Mouse (Mus musculus): ENCODE results near the gene Adgra1. TPM values are rescaled to one million over a fixed set of nuclear protein-coding genes. Genes with fewer than 3 reads are reported as not detected.

The Adgra1 gene
- total RNA-seq, 2 experiments from 2014 or later = 52.4 to 54.7 TPM

DNA sequence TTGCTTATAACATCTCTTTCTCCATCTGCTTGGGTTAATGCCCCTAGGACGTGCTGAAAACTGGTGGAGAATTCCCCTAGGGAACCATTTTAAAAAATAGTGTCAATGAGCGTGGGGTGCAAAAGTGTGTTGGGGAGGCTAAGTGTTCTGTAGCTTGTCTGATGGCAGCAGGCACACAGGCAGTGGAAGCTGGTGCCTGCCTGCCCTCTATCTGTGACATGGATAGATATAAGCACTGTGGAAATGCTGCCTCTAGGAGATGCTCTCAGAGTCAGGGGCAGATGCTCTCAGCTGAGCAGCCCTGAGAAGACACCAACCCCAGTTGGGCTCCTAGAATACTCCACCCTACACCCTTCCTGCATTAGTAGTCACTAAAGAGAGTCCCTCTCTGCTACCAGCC is 11.1 kb downstream of the Adgra1 start:
- no peak for DNase-seq (ENCODE audit: extremely low spot score in 1 of 2, low spot score in 1 of 2)

DNA sequence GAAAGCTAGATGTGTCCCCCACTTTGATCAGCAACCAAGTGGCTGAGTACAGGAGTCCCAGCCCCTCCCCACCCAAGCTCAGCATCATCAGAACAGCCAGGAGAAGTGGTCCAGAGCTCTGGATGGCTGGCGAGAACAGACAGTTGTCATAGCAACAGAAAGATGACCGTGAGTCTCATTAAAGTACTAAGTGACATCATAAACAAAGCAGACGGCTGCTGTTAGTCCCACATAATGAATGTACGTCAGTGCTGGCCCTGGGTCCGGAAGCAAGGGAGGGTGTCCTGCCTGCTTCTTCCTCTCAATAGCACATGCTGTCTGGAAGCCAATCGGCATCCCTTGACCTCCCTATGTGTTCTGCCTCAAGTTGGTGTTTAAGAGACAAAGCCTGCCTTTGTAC is 16.2 kb downstream of the Adgra1 start:
- no peak for DNase-seq (ENCODE audit: extremely low spot score in 1 of 2, low spot score in 1 of 2)

DNA sequence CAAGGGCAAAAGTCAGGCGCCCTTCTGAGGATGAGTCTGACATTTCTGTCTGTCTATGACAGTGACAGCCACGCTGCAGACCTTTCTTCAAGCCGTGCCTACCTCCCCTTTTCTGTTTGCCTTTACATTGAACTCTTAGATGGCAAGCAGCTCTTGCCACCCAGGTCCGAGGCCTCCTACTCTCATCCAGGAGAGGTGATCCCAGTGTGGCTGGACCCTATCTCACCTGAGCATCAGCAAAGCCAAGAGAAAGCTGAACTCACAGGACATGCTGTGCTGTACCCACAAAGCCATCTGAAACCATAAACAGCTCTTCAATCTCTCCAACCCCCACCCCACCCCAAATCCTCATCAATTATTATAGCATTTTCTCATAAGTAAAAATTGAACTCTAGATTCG is 16.7 kb downstream of the Adgra1 start:
- no peak for DNase-seq (ENCODE audit: extremely low spot score in 1 of 2, low spot score in 1 of 2)

DNA sequence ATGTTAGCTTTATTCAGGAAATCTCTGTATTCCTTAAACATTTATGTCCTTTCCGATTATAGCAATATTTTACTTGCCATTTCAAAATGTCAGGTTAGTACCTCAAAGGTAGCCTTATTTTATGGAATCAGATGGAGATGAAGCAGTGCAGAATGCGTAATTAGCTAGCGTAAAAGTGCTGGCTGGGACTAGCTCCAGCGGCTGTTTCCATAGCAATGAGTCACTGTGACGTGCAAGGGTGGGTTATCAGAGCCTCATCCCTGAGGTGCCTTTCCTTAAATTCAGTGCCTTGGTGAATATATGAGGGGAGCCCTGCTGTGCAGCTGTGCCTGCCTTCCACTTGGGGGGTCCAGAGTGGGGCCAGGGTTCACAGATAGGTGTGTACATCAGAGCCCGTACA is 17.1 kb downstream of the Adgra1 start:
- DNase-seq (ENCODE audit: extremely low spot score in 1 of 2, low spot score in 1 of 2) = no peak

DNA sequence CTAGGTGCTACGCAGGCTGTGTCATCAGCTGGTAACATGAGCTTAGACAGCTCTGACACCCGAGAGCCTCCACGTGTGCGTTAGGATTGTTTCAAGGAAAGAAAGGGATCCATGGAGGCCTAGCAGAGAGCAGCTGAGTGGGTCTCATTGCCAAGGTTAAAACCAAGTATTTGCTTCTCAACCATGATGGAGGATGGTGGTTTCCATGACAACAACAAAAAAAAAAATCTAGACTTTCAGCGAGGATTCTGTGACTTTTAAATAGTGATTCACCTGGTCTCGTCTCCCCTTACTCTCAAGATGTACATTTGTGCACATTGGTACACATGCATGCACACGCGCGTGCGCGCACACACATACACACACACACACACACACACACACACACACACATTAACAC is 21.3 kb downstream of the Adgra1 start:
- DNase-seq (ENCODE audit: extremely low spot score in 1 of 2, low spot score in 1 of 2) = no peak

DNA sequence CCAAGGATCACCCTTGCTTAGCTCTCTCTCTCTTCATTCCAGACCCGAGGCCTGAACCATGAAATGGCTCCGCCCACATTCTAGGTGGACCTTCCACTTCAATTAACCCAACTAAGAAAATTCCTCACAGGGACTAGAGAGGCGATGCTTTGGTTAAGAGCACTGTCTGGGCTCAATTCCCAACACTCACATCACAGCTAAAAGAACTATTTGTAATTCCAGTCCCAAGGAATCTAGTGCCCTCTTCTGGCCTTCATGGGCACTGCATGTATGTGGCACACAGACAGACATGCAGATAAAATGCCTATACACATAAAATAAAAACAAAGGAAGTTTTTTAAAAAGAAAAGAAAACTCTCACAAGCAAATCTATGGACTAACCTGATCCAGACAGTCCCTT is 27.4 kb downstream of the Adgra1 start:
- peak in 1 of 2 experiments; percentile 81 for DNase-seq (ENCODE audit: extremely low spot score in 1 of 2, low spot score in 1 of 2)

DNA sequence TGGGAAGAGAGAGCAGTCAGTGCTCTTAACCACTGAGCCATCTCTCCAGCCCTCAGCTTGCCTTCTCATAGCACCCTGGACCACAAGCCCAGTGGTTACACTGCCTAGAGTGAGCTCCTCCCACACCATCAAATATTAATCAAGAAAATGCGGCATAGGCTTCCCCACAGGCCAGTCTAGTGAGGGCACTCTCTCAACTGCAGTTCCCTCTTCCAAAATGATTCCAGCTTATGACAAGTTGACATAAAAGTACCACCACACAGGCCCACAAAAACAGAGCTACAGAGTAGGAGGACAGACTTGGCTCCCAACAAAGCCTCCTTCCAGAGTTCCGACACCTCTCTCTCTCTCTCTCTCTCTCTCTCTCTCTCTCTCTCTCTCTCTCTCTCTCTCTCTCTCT is 29.1 kb downstream of the Adgra1 start:
- no peak for DNase-seq (ENCODE audit: extremely low spot score in 1 of 2, low spot score in 1 of 2)

DNA sequence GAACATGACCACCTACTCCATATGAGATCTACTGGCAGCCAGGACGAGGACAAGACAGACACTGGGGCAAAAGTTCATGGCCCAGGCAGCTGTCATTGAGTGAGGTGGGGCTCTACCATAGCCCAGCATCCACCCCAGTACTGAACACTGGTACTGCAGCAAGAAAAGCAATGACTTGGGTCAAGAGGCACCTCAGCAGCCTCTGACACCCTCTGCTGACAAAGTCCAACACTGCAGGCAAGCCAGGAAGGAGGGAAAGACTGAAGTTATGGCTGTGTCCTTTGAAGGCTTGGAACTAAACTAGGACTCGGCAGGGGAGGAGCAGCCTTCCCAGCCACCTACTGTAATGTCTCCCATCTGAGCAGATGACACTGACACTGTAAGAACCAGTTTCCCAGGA is 30.3 kb downstream of the Adgra1 start:
- peak in 1 of 2 experiments; percentile 36 for DNase-seq (ENCODE audit: extremely low spot score in 1 of 2, low spot score in 1 of 2)

DNA sequence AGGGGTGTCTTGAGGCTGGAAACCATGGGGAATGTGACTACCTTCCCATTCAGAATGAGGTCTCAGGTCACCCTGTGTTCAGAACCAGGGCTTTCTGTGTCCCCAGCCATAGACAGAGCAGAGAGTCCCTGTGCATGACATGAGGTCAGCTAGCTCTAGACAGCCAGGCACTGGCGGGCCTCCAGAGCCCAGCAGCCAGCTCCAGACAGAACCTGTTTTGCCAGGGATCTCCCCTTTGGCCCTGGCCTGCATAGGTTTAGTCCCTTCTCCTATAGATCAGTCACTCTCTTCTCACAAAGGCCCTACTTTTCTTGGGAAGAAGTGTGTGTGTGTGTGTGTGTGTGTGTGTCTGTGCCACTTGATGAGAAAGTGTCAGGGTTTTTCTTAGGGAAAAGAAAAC is 30.9 kb downstream of the Adgra1 start:
- DNase-seq (ENCODE audit: extremely low spot score in 1 of 2, low spot score in 1 of 2) = no peak

DNA sequence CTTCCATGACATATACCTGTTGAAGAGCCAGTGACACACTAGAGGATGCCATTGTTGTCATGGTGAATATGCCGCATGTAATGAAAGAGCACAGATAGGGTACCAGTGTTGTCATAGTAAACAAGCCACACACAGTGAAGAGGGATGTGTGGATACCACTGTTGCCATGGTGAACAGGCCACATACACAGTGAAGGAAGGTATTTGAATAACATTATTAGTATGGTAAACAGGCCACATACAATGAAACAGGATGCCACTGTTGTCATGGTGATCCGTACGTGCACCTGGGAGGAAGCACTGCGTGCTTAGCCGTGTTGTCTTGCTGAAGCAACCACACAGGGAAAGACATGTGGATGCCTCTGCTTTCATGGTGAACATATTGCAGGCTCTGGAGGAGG is 37.0 kb downstream of the Adgra1 start:
- no peak for DNase-seq (ENCODE audit: extremely low spot score in 1 of 2, low spot score in 1 of 2)

DNA sequence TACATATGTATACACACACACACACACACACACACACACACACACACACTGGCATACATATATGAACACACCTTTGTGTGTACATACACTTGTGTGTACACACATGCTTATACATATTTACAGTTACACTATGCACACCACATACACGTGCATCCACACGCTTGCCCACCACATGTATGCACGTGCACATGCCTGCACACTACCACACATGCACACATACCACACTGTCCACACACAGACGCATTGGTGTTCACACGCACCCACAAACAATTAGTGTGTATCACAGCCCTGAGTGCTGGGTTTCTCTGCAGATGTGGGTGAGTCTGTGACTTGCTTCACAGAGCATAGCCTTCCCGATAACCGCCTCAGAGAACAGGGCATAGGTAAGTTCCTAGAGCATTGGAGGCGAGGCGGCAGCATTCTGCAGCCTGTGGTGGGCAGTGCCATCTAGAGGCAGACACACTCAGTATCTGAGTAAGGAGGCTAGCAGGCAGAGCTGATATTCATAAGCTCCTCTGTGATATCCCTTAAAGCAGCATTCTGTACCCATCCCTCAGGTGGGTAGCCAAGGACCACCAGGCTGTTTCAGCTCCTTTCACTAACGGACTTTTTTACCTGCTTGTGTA is 43.3 kb downstream of the Adgra1 start:
- peak in 1 of 2 experiments; percentile 45 for DNase-seq (ENCODE audit: extremely low spot score in 1 of 2, low spot score in 1 of 2)

DNA sequence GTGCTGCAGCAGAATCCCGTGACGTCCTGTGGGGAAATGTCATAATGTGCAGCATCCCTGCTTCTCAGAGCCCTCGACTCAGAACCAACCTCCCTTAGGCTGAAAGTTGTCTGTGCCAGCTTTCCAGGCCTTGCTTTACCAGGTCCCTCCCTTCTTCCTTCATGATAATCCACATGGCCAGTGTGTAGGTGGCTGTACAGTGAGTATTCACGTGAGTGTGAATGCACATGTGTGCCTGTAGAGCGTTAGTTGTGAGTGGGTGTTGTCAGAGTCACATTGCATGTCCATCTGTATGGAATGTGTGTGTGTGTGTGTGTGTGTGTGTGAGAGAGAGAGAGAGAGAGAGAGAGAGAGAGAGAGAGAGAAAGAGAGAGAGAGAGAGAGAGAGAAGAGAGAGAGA is 44.1 kb downstream of the Adgra1 start:
- no peak for DNase-seq (ENCODE audit: extremely low spot score in 1 of 2, low spot score in 1 of 2)

DNA sequence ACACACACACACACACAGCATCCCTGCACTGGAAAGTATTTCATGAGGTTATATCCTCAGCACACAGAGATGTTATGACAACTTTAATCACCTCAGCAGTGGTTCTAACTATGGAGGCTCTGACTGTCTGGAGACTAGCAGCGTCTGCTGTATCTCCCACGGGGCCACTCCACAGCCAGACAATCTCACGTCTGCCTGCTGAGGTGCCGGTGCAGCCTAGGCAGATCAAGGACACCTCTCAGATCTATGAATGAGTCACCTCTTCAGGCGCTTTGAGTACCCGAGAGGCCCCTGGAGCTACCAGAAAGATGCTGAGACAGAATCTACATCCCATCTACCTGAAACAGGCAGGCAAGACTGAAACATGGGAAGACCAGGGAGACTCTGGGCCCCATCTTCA is 44.6 kb downstream of the Adgra1 start:
- DNase-seq (ENCODE audit: extremely low spot score in 1 of 2, low spot score in 1 of 2) = no peak

DNA sequence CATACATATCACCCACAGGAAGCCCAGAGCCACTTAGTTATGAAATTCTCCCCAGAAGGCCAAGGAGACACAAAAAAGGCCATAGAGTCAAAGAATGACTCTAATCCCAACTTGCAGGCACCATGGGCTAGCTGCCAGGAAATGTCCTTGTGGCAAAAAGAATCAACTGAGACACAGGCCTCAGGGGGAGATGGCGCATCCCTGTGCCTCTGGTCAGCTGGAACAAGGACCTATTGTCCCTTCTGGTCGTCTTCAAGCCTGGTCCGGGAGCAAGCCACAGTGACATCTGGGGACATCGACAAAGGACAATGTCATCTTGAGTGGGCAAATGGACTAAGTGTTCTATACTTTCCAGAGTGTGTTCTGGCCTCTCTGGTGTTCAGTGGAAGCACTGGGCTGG is 49.6 kb downstream of the Adgra1 start:
- DNase-seq (ENCODE audit: extremely low spot score in 1 of 2, low spot score in 1 of 2) = no peak

DNA sequence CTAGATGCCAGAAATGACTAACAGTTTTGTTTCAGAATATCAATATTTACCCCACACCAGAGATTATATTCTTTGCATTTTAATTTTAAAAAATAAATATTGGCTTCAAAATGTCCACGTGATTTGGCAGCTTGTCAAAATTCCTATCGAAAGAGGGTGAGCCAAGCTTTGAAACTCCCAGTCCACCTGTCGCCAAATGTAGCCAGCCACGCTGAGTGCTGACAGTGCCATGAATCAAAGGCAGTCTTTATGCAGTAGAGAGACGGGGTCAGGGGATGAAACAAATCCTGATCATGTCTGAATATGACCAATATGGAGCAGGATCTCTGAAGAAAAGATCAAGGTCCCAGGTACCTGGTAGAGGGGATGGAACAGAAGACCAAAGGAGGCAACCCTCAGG is 57.8 kb downstream of the Adgra1 start:
- DNase-seq (ENCODE audit: extremely low spot score in 1 of 2, low spot score in 1 of 2) = no peak

DNA sequence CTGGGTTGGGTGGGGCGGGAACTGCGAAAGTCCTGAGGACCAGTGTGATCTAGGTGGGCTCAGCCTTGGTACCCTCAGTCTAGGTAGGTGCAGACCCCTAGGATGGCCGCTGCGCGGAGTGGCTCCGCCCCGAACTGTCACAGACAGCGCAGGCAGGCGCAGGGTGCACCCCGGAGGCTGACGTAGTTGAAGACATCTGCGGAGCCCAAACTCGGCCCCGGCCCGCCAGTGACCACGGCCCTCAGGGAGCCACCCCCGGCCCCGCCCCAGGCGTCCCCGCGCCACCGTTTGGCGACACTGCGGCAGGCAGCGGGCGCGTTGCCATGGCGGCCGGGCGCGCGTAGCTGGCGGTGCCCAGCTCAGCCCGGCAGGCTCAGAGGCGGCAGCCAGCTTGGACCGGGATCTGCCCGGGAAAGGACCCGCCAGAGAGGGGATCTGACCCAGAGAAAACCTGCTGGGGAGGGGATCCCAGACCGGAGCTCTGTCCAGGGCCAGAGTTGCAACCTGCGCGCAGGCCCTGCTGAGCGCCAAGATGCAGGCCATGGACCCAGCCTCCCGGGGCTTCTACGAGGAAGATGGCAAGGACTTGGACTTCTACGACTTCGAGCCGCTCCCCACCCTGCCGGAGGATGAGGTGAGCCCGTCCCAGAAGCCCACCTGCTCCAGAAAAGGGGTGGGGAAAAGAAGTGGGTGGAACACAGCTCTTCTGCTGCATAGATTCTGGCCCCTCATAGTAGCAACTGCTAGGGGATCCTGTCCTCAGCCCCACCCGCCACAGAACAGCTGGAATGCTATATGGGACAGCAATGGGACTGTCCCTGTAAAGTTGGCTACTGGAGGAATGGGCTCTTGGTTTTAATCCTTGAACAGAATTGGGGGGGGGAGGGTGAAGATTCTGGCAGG is 60.9 kb downstream of the Adgra1 start, which contains the start of gene Kndc1:
Kndc1 (plus strand) TSS at position 42 of the 903 bp plus-strand sequence.
- DNase-seq (ENCODE audit: extremely low spot score in 1 of 2, low spot score in 1 of 2) = peak; percentile 63 to 72

DNA sequence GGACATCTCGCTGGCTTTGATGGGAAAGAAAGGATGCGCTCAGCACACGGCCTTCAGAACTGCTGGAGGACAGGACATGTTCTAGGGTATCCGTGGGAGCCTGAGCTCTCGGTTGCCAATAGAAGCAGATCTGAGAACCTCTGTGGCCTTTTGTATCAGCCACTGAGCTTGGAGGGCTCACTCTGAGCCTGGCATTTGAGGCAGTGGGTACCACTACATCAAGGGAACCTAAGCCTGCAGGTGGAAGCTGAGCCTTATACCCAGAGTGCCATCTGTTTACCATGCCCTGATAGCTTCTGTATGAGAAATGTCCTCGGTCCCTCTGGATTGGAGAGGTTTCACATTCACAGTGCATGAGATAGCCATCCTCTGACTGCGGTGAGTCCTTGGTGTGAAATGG is 62.3 kb downstream of the Adgra1 start:
- no peak for DNase-seq (ENCODE audit: extremely low spot score in 1 of 2, low spot score in 1 of 2)

DNA sequence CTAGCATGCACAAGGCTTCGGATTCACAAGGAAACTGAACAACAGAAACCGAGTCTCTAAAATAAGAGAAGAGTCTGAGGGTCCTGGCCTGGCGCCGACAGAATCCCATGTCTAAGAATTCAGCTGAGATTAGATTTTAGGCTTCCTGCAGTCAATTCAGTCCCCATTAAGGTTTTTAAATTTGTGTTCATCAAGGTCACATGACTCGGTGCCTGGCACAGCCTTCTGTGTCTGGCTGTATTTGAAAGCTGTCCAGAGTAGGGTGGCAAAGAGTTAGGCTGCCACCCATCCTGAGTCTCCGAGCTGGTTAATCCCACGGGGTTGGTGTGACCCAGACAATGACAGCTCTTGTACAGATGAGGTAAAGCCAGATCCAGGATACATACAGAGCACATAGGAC is 62.8 kb downstream of the Adgra1 start:
- DNase-seq (ENCODE audit: extremely low spot score in 1 of 2, low spot score in 1 of 2) = no peak

DNA sequence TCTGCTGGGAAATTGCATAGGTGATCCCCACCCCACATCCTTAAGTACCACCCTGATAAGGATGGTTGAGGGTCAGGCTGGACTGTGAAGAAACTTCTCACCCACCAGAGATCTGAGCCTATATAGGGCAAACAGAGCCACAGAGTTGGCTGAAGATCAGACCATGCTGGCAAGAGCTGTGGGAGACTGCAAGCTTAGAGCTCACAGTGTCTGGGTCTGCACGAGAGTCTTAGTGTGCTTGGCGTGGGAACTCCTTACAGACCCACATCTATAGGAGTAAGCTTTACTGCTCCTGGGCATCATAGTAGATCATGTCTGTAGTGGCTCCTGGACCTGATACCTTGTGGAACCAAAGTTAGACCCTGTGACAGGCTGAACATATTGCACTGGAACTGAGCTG is 64.6 kb downstream of the Adgra1 start:
- no peak for DNase-seq (ENCODE audit: extremely low spot score in 1 of 2, low spot score in 1 of 2)

DNA sequence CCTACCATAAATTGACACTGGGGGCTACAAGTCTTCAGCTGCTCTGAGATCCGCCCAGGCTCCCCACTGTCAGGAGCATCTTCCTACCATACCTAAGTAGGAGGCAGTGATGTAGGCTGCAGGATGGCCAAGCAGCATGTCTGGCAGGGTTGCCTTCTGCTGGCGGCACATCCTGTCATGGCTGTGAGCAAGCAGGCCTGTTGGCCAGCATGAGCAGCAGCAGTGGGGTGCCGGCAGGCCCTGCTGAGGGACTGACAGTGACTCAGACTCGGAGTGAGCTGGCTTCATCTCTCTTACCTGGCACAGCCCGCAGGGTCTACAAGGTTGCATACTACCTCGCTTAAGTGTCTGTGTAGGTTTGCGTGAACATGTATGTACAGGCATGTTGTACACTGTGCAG is 65.5 kb downstream of the Adgra1 start:
- no peak for DNase-seq (ENCODE audit: extremely low spot score in 1 of 2, low spot score in 1 of 2)

DNA sequence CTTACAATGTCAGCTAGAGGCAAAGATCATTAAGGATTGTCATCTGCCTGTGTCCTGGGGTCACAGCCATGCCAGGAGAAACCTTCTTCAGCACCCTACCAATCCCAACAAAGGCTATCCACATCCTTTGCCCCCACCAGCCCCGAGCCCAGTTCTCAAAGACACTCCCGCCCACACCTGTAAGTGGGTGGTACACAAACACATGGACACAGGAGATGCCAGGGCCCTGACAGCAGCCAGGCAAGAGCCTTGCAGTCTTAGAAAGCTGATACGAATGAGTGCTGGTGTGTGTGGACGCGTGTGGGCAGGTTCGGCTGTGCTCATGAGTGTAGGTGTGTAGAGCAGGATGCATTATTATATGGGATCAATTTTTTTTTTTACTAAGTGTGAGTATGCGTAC is 66.5 kb downstream of the Adgra1 start:
- DNase-seq (ENCODE audit: extremely low spot score in 1 of 2, low spot score in 1 of 2) = no peak

DNA sequence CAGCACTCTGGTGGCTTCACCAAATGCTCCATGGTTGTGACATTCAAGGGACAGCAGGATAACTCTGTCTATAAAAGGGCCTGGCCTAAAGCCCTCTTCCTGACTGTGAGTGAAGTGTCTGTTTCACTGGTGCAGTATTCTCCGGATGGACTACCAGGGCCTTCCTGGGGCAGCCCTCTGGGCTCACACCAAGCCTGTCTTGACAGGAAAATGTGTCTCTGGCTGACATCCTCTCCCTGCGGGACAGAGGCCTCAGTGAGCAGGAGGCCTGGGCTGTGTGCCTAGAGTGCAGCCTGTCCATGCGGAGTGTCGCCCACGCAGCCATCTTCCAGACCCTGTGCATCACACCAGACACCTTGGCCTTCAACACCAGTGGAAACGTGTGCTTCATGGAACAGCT is 66.9 kb downstream of the Adgra1 start:
- DNase-seq (ENCODE audit: extremely low spot score in 1 of 2, low spot score in 1 of 2) = no peak
